ENCODE assay signal across 17 mouse cellular contexts in the genomic region with DNA sequence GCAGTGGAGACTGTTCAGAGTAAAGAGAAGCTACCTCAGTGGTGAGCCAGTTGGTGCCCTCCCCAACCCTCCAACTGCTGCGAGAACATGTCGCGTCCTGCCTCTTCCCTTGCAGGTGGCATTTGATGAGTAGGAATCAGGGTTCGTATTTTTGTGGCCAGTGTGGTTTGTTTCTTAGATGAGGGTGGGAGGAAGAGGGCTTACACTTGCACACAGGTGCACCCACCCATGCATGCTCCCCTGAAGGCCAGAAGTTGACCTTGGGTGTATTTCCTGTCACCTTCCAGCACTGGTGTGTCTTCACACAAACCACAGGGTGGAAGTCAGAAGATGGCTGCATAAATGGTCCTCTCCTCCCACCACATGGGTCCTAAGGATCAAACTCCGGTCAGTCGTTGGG.
DNase-seq lines count a peak whose midpoint lies in the region; ATAC-seq and TF ChIP-seq lines count a peak whose summit lies in the region.
"Had no signal": no experiment of that assay in that cellular context is flagged by ENCODE, and none has a peak within 500 bp of the region (broad histone marks: within the 10 kb centered on the region; RNA-seq: fewer than 3 reads in every experiment).

No protein-coding gene starts in this region.

- H3K4me3 ChIP-seq in heart, embryonic 15.5 days, result no peak overlapping the region
- H3K4me3 ChIP-seq in heart, embryonic 12.5 days, result no peak overlapping the region
- no peak overlapping the region for H3K4me3 ChIP-seq in hindbrain, postnatal 0 days (ENCODE audit: low read length)
- no peak overlapping the region for H3K4me3 ChIP-seq in hindbrain, embryonic 13.5 days
- H3K4me3 ChIP-seq: embryonic facial prominence, embryonic 12.5 days; heart, embryonic 10.5 days; intestine, embryonic 15.5 days; kidney, embryonic 15.5 days; limb, embryonic 15.5 days had no signal

- no peak overlapping the region for H3K27ac ChIP-seq in heart, embryonic 15.5 days
- H3K27ac ChIP-seq in heart, embryonic 12.5 days (ENCODE audit: poor library complexity, severe bottlenecking), result no peak overlapping the region
- H3K27ac ChIP-seq in hindbrain, postnatal 0 days, result no peak overlapping the region
- no peak overlapping the region for H3K27ac ChIP-seq in hindbrain, embryonic 13.5 days
- H3K27ac ChIP-seq: embryonic facial prominence, embryonic 12.5 days; heart, embryonic 10.5 days; intestine, embryonic 15.5 days; kidney, embryonic 15.5 days; limb, embryonic 15.5 days had no signal

- no peak overlapping the region for H3K4me2 ChIP-seq in heart, embryonic 15.5 days
- H3K4me2 ChIP-seq in heart, embryonic 12.5 days, result no peak overlapping the region
- no peak overlapping the region for H3K4me2 ChIP-seq in hindbrain, postnatal 0 days (ENCODE audit: low read depth, low read length)
- no peak overlapping the region for H3K4me2 ChIP-seq in hindbrain, embryonic 13.5 days
- H3K4me2 ChIP-seq: embryonic facial prominence, embryonic 12.5 days; intestine, embryonic 15.5 days; kidney, embryonic 15.5 days; limb, embryonic 15.5 days had no signal

- no peaks in the 10 kb centered on the region; the same call in 1 of the 2 replicates for H3K4me1 ChIP-seq in heart, embryonic 15.5 days (replicated peaks)
- H3K4me1 ChIP-seq in heart, embryonic 12.5 days (replicated peaks), result no peaks in the 10 kb centered on the region; the same call in 1 of the 2 replicates
- no peaks in the 10 kb centered on the region for H3K4me1 ChIP-seq in hindbrain, postnatal 0 days (ENCODE audit: insufficient read depth, low read length)
- no peaks in the 10 kb centered on the region for H3K4me1 ChIP-seq in hindbrain, embryonic 13.5 days (replicated peaks)
- H3K4me1 ChIP-seq: embryonic facial prominence, embryonic 12.5 days; limb, embryonic 15.5 days had no signal

- no peaks in the 10 kb centered on the region for H3K27me3 ChIP-seq in heart, embryonic 15.5 days
- no peaks in the 10 kb centered on the region for H3K27me3 ChIP-seq in heart, embryonic 12.5 days (replicated peaks)
- H3K27me3 ChIP-seq in hindbrain, postnatal 0 days (ENCODE audit: insufficient read depth, low read length), result no peaks in the 10 kb centered on the region
- H3K27me3 ChIP-seq in hindbrain, embryonic 13.5 days, result no peaks in the 10 kb centered on the region
- H3K27me3 ChIP-seq: embryonic facial prominence, embryonic 12.5 days; intestine, embryonic 15.5 days; kidney, embryonic 15.5 days; limb, embryonic 15.5 days had no signal

- WGBS in heart, embryonic 15.5 days, result 82% methylated on average over 6 of the region's 6 CpGs
- 94% methylated on average over 6 of the region's 6 CpGs for WGBS in heart, embryonic 12.5 days
- 97% methylated on average over 6 of the region's 6 CpGs for WGBS in hindbrain, postnatal 0 days
- WGBS in hindbrain, embryonic 13.5 days, result 89% methylated on average over 6 of the region's 6 CpGs

- DNase-seq in CD4-positive helper T cell, adult 2 months (ENCODE audit: low read depth, low spot score), result peak; percentile 39
- peak; percentile 7 for DNase-seq in induced T-regulatory cell, adult 2 months (ENCODE audit: low read depth)
- DNase-seq in thymus, postnatal 0 days (ENCODE audit: low spot score), result peak; percentile 91
- no peak for DNase-seq in hindbrain, postnatal 0 days (ENCODE audit: low spot score)
- DNase-seq in gastrocnemius, postnatal 10 days, result no peak
- DNase-seq: adrenal gland, postnatal 10 days; cerebellum, adult 18-20 months; heart, postnatal 4 days; lung, adult 18-20 months had no signal

- ATAC-seq in heart, embryonic 15.5 days (replicated peaks; ENCODE audit: insufficient number of reproducible peaks, insufficient read depth, low FRiP score, low read depth), result peak; percentile 30; the same call in 1 of the 2 replicates
- no peak for ATAC-seq in heart, embryonic 12.5 days (ENCODE audit: insufficient number of reproducible peaks, low FRiP score)
- ATAC-seq in hindbrain, postnatal 0 days, result no peak
- ATAC-seq in hindbrain, embryonic 13.5 days (ENCODE audit: low FRiP score), result no peak
- ATAC-seq: intestine, embryonic 15.5 days had no signal

- no peaks in the 10 kb centered on the region for H3K9me3 ChIP-seq in heart, embryonic 15.5 days (replicated peaks)
- H3K9me3 ChIP-seq in heart, embryonic 12.5 days (replicated peaks), result no peaks in the 10 kb centered on the region
- H3K9me3 ChIP-seq in hindbrain, postnatal 0 days (ENCODE audit: low read length), result no peaks in the 10 kb centered on the region
- H3K9me3 ChIP-seq in hindbrain, embryonic 13.5 days, result no peaks in the 10 kb centered on the region
- H3K9me3 ChIP-seq: embryonic facial prominence, embryonic 12.5 days; heart, embryonic 10.5 days; intestine, embryonic 15.5 days; kidney, embryonic 15.5 days; limb, embryonic 15.5 days had no signal

- no peak for TF ChIP-seq CTCF in hindbrain, postnatal 0 days (IDR thresholded peaks at IDR 0.05; ENCODE audit: low read depth)

- H3K36me3 ChIP-seq in heart, embryonic 15.5 days, result no peaks in the 10 kb centered on the region
- peaks cover 30% of the 10 kb centered on the region for H3K36me3 ChIP-seq in heart, embryonic 12.5 days
- no peaks in the 10 kb centered on the region for H3K36me3 ChIP-seq in hindbrain, postnatal 0 days (ENCODE audit: insufficient read depth, low read length)
- no peaks in the 10 kb centered on the region for H3K36me3 ChIP-seq in hindbrain, embryonic 13.5 days
- H3K36me3 ChIP-seq: embryonic facial prominence, embryonic 12.5 days; limb, embryonic 15.5 days had no signal

- H3K9ac ChIP-seq in heart, embryonic 15.5 days, result no peak overlapping the region
- no peak overlapping the region for H3K9ac ChIP-seq in heart, embryonic 12.5 days
- no peak overlapping the region for H3K9ac ChIP-seq in hindbrain, postnatal 0 days (replicated peaks; ENCODE audit: low read length)
- H3K9ac ChIP-seq in hindbrain, embryonic 13.5 days, result no peak overlapping the region
- H3K9ac ChIP-seq: embryonic facial prominence, embryonic 12.5 days; intestine, embryonic 15.5 days; kidney, embryonic 15.5 days; limb, embryonic 15.5 days had no signal

Comparison
In these comparisons a context has a peak if more than half of its experiments do, and no peak if none do; other contexts are left out.
1. DNase-seq: peak in CD4-positive helper T cell, adult 2 months (single experiment), induced T-regulatory cell, adult 2 months (single experiment) and thymus, postnatal 0 days (single experiment); none in hindbrain, postnatal 0 days (single experiment) and gastrocnemius, postnatal 10 days (single experiment).